Mouse (Mus musculus) layer of hippocampus, adult 9-10 months (tissue): ENCODE measurements around the gene Setd3.
"Not testable (repeated sequence)": the region's sequence is repeated elsewhere in the genome, so short reads cannot be mapped to it uniquely, and the experiment has no call there.

Experiments used
- DNase-seq: peaks from one replicate; pipeline ENCODE4 v3.0.0; 2022; ENCODE audit warnings: low spot score

The Setd3 gene

DNA sequence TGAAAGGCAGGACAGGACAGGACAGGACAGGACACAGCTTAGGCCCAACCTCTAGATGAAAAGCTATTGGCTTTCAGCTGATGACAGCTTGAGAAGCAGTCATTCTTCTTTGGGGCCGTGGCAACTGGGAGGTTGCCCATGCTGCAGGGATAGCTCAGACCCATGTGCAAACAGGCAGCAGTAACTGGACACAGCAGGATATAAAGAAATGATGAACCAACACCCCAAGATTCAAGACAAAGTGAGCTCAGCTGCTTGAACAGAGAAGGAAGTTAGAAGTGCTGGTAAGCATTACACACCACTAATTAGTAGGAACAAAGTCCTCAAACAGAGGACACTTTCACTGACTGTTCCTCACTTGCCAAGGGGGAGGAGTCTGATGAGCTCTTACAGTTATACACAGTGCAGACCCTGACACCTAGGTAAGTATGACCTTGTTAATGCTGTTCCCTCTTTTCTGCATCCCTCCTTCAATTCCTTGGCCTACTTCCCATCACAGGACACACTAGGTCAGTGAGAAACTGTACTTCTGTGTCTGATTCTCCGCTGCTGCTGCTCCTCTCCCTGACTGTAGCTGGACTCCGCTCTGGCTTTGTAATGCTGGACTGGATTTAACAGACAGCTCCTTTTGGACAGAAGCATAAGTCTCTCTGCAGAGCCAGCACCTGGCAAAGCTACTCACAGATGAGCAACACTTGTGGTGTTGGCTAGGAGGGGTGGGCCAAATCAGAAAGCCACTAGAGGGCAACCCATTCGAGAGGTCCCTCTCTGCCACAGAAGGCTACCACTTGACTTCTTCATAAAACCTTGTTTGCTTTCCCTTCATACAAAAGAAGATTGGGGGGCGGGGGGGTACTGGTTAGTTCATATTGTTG is 35.3 kb downstream of the Setd3 start:
- DNase-seq, result no peak

DNA sequence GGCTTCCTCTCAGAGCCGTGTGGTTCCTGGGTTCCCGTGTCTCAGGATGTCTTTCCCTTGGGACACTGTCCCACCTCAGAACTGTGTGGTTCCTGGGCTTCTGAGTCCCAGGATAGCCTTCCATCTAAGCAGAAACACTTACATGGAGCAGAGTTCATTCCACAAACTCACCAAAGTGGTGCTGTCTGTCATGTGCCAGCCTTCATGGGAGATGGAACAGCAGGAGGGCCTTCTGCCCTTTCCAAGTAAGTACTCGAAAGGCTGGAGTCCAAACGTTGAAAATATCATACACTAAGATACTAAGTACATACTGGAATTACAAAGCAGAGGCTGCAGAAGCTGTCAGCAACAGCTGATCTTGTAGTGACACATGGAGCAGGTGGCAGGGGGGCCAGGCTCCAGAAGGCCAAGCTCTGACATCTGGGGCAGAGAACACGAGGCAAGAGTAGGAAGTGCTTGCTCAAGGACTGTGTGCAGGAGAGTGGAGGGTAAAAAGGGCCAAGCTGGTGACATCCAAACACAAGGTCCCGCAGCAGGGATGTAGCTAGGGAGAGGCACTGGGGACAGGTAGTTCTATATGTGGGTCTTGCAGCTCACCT is 43.4 kb downstream of the Setd3 start:
- DNase-seq, result no peak

DNA sequence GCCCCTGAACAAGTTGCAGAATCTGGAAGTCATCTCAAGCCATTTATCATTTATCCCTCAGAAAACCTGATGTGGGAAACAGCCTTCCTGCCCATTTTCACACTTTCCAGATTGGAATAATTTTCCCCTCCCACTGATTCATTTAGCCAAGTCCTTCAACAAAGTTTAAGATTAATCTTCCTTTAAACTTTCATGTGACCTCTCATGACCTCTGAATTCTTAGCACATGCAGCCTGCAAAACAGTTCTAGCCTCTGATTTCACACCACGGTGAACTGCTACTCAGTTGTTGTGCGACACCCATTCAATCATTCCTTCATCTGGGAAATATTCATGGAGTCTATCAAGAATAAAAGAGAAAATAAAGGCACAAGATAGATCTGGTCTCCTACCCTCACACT is 45.9 kb downstream of the Setd3 start:
- no peak for DNase-seq

DNA sequence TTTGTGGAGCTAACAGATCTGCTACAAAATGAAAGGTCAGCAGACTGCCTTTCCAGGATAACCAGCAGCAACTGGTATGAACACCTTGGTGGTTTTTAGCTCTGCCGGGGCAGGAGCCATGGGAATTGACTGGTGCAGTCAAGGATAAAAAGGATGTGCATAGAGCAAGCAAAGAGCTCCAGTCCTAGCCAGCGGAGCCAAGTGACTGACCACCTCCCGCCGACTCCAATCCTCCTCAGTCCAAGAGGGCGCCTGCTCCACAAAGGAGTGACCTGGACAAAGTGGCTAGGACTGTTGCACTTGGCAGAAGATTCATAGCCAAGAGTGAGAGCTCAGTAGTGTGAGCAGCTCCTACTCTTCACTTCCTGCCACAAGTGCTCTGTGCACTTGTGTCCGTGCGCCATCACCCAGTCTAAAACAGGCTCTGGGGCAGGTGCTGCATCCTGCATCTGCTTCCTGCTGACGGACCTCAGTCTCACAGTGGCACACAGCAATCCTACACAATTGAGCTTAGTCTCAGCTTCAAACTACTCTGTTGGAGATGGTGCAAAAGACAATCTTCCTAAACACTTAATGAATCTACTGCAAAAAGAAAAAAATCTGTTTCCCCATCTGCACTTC is 46.6 kb downstream of the Setd3 start:
- DNase-seq, result no peak

DNA sequence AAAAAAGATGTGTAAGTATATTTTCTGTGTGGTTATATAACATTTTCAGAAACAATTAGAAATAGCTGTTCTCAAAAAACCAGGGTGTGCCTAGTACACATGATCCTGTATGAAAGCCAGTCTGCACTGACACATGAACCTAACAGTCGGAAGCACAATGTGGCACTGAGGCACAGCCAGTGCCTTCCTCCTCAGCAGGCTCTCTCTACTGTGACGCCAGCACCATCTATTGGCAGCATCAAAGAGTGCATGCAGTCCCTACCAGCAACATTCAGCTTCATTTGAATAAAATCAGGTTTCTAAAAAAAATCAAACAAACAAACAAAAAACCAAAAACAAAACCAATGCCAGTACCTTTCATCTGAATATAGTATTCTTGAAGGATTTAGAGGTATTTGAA is 57.8 kb downstream of the Setd3 start:
- DNase-seq, result peak; percentile 66

DNA sequence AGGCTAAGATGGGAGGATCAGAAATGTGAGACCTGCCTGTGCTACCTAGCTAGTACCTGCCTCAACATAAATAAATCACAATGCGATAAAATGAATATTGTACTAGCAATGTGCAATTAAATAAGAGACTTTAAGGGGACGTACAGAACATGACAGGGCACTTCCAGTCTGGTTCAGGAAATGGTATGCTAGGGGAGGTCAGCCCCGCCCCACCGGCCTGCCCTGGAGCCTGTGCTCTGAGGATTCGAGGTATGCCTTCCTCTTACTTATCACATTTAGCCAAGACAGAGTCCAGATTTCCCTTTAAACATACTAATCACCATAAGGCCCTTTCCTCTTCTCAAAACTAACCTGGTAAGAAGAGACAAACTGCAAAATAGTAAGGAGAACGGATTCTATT is 58.7 kb downstream of the Setd3 start:
- DNase-seq, result no peak

DNA sequence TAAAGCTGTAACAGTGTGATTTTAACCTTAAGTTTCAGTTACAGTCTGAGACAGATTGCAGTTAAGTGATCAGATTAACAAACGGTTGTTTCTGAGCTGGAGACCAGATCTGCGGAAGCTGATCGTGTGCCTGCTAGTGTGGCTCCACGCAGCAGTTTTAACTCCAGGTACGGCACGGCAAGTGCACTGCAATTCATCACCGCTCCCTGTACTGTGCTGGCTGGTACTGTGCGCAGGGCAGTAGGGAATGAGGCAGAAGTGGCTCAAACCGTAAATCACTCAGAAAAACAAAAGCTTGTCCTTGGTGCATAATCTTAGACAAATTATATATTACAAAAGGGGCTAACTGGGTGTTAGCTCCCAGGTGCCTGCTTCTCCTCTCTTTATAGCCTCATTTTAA is 59.2 kb downstream of the Setd3 start:
- no peak for DNase-seq

DNA sequence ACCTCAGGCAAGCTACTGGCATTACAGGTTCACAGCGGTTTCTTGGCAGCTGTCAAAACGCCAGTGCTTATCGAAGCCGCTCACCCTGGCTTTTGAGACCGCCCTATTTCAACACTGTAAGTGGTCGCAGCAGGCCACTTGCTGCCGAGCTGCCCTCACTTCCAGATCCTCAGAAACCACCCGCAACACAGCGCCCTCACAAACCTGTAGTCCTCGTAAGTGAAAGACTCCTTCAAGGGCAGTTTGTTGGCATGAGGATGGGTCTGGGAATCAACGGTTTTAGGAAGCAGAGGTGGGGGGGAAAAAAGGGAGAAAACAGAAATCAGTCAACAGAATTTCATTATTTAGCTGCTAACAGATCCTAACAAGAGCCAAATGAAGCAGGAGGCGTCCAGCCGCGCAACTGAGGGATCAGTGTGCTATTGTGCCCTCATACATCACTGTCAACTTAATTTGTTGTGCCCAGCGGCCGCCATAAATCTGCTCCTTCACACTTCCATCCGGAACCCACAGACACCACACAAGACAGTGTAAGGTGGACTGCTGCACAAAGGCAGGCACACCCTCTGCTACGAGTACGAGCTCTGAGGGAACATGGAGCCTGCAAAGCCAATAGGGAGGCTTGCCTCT is 60.1 kb downstream of the Setd3 start:
- DNase-seq, result no peak

DNA sequence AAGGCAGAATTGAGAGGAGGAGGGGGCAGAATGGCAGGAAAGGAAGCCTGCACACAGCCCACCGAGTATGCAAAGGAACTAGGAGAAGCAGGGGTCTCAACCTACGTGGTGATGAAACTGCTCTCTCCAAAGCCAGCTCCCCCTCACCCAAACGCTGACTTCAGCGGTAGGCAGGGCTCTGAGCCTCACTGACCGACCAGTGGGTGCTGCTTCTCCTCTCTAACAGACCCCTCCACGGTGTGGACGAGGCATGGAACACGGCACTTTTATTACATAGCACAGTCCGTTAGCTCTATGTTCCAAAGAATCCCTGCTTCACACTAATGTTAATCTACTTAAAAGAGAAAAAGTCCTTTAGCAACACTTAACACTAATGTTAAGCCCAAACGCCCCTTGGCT is 60.6 kb downstream of the Setd3 start:
- no peak for DNase-seq

DNA sequence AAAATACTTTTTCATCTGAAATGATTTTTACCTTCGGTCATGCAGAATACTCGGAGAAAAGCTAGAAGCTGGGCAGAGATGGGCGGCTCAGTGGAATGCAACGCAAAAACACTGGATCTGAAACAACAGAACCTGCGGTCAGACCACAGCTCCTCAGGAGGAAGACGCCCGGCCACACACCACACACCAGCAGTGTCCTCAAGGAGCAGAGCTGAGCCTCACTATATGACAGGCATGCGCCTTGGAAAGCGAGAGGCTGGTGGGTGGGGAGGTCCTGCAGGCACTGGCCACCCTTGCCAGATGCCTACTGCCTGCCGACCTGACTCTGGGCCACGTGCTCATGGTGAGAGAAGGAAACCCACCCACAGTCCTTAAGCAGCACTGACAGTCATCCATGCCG is 67.9 kb downstream of the Setd3 start:
- no peak for DNase-seq

DNA sequence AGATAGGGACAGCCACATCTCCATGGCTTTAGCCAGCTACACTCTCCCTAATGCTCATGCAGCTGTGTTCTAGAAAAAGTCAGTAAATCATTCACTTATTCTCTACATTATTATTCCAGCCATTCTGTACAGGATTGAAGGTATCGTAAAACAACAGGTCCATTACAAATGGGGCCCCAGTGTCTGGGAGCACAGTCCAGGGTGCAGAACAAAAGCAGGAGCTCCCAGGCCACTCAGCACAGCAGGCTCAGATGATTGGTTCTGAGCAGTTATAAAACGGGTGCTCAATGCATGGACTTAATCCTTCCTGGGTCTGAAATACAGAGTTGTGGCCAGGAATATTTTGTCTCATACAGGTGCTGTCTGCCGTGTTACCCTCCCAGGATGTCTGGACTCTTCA is 68.4 kb downstream of the Setd3 start:
- DNase-seq, result no peak

DNA sequence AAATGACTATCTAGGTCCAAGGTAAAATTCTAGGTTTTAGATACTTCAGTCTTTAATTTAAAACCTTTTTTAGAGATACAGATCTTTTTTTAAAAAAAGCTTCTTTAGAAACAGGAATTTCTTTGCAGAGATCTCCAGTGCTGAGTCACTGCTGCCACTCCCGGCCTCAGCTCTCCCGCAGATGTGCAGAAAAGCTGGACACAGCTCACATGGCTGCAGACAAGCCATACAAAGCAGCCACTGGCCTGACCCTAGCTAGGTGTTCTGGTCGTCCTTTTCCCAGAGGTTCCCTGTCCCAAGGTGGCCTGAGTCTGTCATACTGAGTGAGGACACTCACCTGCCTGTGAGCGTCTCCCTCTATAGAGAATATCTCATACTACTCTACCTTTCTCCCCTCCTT is 69.4 kb downstream of the Setd3 start:
- DNase-seq, result no peak

DNA sequence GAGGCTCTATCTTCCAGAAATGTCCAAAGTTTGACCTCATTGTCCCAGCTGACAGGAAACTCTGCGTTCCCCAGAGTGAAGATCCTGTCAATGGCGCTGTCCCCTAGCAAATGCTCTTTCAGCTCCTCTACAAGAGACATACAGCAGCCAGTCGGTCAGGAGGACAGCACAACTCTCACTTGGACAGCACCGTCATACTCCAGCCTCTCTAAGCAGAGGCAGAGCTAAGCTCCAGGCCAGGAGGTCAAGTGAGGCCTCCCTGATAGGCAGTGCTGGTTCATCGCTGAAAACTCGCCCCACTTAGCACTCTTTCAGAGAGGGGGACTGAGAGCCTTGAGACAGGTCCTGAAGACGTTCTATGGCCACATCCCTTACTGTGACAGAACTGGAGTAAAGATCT is 70.5 kb downstream of the Setd3 start:
- not testable (repeated sequence) for DNase-seq

DNA sequence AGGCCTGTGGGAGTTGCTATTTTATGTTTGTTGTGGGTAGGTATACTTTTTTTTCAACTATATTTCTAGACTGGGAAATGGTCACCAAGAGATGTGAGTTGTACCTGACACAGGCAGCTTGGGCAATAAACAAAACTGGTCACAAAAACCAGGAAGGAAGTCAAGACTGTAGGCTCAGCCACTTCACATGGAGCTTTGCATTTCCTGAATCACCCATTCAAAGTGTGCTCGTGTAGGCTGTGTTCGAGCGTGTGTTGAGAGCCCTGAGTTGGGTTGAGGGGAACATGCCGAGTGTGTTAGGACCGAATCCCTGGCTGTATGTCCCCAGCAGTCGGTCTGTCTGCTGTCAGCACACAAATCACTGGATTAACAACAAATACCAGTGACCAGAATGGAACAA is 75.8 kb downstream of the Setd3 start:
- DNase-seq, result no peak

DNA sequence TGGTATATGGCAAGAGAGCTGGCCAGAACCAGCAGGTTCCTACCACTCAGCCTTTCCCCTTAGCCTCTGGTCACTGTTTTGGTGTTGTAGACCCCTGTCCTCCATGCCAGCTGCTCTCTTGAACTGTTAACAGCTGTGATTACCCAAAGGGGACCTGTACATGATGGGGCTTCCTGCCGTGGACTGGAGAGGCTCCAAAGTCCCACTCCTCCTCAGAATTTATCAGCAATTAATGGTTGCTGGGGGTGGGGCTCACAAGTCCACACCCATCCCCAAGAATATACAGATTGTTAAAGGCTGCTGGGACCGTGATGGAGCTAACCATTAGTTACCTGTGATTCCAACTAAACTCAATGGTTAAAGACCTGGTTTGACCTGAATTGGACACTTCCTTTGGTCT is 77.0 kb downstream of the Setd3 start:
- DNase-seq, result no peak

DNA sequence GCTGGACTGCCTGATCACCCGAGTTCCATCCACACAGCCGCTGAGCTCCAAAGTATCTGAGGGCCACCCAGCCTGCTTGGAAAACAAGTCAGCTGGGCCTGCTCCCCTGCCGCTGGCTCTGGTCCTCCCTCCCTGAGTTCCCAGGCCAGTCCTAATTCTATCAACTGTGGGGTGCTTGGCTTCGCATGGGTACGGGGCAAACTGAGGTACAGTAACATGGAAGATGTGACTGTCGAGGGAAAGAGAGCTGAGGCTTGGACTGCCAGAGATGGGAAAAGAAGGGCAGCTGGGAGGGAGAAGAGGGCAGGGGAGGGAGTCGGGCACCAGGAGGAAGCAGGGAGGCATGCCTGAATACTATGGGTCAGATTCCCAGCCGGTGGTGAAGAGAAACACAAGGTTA is 78.9 kb downstream of the Setd3 start:
- no peak for DNase-seq

DNA sequence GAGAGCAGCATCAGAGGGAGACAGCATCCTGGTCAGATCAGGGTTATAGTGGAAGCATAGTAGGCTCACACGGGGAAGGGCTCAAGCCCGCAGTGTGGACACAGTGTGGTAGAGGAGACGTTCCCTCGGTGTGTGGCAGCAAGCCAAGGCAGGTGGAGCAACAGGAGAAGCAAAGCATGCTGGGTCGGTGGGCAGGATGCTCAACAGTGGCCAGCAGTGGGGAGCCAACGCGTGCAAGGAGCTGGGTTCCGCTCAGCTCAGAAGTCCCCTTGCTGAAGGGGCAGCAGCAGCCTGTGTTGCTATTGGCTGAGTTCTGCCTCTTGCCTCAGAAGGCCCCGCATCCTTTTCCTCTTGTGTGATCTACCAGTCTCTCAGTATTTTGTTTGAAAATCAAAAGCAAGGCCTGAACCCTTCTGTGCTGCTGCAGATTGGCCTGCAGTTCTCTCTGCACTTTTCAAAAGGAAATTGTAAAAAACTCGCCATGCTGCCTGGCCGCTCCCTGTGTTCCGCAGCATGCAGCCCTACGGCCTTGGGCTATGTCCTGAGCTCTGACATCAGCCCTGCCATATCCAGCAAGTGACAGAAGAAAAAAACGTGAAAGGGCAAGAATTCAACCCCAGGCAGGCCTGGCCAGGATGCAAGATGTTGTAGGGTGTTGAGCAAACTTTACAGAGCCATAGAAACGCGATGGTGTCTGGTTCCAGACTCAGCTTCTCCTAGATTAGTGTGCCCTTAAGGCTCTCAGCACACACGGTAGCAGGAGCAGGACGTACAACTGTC is 80.7 kb downstream of the Setd3 start:
- no peak for DNase-seq

DNA sequence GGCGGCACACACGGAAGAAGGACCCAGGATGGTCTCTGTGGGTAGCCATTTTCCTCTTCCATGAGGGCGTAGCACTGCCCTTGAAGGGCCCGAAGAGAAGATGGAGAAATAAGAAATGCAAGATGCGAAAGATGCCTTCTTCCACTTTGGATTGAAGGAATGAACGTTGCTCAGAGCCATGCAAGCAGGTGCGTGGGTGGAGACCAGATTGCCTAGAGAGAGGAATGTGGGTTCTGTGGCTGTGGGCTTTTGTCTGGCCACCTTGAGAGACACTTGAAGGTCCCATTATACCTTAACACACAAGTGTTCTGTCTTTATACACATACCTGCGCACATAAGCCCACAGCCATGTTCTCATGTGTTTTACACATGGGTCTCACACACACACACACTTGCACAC is 81.5 kb downstream of the Setd3 start:
- no peak for DNase-seq

DNA sequence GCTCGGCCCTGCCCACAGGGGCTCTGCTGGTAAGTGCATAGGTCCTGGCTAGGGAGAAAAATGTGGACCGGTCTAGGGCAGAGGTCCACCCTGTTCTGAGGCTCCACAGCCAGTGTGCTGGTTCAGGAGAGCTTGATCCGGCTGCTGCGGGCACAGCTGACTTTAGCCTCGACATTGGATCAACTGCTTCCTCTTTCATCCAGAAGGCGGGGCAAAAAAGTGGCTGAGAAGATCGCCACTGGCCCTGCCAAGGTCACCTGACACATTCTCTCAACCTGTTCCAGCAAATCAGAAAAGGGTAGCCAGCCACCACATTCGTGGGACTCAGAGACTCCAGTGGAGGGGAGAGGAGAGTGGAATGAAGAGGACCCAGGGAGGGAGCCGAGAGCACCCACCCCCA is 90.9 kb downstream of the Setd3 start:
- DNase-seq, result no peak

DNA sequence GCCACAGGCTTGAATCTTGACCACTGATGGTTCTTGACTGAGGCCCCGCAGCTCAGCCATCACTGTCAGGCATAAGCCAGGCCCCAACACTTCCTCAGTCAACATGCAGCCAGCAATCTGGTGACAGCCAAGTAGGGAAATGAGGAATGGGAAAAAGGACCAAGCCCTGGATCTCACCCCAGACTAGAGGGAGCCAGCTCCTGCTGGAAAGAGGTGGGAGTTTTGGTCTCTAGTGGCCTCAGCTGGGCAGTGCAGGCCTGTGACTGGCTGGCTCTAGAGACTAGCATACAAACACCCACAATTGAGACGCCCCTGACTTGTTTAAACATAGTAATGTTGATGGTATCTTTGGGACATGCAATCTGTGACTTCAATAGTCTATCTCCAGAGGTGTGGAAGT is 91.6 kb downstream of the Setd3 start:
- DNase-seq, result no peak

DNA sequence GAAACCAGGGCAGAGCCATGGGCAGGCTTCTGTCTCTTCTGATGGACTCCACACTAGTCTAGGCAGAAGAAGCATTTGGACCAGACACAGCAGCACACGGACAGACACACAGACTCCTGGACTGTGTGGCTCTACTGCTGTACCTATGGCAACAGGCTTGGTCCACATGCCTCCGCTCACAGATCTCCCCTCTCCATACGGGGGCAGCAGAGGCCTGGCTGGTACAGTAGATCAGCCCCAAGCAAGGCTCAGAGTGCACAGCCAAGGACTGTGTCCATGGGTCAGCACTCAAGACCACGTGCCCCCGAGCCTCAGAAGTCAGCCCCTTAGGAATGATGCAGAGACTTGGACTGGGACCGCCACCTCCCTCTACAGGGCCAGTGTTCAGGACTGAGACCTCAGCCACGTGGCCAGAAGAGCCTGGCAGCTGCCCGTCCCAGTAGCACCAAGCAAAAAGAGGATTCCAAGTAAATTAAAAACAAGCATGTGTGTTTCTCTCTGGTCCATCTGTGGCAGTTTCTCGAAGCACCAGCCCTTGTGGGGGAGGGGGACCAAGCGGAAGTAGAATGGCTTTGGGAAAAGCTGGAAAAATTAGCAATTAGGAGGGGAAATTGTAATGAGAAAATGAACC is 100.9 kb downstream of the Setd3 start:
- no peak for DNase-seq

DNA sequence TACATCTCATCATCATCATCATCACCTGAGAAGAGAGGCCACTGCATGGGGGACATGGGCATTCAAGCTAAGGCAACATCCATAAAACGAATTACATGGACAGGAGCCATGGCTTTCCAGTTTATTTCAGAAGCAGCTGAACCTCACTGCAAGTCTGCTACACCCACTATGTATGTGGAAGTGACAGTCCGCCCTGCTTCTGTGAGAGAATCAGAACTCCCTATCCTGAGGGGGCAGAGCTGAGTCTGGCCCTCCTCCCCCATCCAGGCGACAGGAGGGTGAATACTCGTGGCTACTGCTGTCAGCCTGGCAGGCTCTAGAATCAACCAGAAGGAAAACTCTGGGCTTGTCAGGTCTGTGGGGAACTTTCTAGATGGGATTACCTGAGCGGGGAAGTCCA is 106.2 kb downstream of the Setd3 start:
- DNase-seq, result no peak
